Mouse (Mus musculus): Measurements from ENCODE around the gene Dpep1.
"Not testable (repeated sequence)": the region's sequence is repeated elsewhere in the genome, so short reads cannot be mapped to it uniquely, and the experiment has no call there.

The Dpep1 gene

GRCm38 (mm10) chr8:123202288-123202687 is 16.2 kb downstream of the Dpep1 start:
- in situ Hi-C loops (cut with MboI; ENCODE audit: unreplicated experiment in 2 of 2): loop anchor here (5.0 kb wide), 2 partner anchors 295 to 365 kb away; no protein-coding TSS in a partner anchor

DNA sequence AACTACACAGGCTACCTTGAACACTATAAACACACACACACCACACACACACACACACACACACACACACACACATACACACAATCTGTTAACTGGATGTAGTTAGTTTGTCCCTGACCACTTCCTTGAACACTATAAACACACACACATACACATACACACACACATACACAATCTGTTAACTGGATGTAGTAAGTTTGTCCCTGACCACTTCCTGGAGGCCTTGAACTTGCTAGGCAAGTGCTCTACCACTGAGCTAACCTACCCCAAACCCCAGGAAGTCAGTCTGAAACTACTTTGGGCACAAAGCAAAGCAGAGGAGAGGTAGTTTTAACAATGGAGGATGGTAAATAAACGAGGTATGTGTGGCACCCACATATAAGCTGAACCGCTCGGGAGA is 17.5 kb downstream of the Dpep1 start:
- in situ Hi-C loops (cut with MboI; ENCODE audit: unreplicated experiment in 2 of 2): loop anchor here (5.0 kb wide), 2 partner anchors 296 to 366 kb away; no protein-coding TSS in a partner anchor

- in situ Hi-C loops (cut with MboI; ENCODE audit: unreplicated experiment in 2 of 2): loop anchor here (5.0 to 10.0 kb wide), 2 partner anchors 73 to 75 kb away; no protein-coding TSS in a partner anchor
Observed at GRCm38 (mm10) chr8:123211876-123212275, 25.8 kb downstream of the Dpep1 start.

DNA sequence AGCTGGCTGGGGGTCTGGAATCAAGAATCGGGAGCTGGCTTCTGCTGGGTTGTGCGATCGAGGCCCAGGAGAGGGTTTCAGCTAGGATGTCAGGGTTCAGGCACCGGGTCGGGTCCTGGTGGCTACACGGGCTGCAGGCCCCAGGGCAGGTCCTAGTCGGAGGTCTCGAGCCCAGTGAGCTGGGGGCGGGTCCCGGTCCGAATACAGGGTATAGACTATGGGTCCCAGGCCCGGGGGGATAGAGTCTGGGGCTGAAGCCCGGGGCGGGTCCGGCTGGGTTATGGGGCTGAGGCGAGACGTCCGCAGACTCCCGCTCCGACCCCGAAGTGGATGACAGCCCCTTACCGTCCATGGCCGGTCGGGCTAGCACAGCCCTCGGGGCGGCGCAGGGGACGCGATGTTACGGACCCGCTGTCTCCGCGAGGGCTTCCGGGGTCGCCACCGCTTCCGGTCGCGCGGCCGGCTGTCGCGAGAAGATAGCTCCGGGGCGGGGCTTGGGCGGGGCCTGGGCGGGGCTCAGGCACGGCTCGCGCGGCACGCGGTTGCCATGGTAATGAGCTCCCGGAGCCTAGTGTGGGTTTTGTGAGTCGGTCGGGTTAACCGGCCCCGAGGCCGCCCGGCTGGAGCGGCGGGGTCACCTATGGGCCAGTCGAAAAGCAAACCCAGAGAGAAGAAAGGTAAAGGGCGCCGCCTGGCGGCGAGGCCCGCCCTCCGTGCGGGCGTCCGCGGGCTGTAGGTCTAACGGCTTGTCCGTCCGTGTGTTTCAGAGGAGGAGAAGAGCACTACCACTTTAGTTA is 26.5 kb downstream of the Dpep1 start, which contains the start of the genes Chmp1a and Spata33:
Gene Chmp1a (minus strand): TSS at position 443 of the 797 bp plus-strand sequence.
Gene Spata33 (plus strand): TSS at position 512 of the 797 bp plus-strand sequence.
- in situ Hi-C loops (cut with MboI; ENCODE audit: unreplicated experiment in 2 of 2): loop anchor here (5.0 to 10.0 kb wide), 2 partner anchors 72 to 75 kb away; no protein-coding TSS in a partner anchor

DNA sequence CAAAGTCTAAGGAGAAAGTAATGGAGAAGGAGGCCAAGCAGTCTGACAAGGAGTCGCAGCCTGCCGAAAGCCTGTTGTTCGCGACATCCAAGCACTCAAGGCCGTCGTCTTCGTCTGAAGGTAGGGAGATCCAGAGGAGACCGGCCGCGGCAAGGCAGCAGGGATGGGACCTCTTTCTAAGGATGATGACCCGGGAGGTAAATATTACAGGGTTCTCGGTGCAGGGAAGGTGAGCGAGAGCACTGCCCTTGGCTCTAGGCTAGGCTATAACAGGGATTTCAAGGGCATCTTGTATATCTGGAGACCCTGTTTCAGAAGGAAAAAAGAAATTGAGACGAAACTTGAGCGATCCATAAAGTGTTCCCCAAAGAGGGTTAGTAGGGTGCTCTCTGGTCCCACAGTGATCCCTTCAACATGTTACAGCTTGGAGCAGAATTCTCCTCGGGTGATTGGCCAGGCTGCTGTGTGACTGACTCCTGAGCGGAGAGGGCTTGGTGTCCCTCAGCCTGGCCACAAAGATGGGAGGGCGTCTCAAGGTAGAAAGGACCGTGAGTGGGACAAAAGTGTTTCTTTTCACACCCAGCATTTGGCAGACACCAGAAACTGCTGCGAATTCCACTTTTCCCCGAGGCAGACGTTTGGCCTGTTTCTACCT is 27.2 kb downstream of the Dpep1 start:
- in situ Hi-C loops (cut with MboI; ENCODE audit: unreplicated experiment in 2 of 2): loop anchor here (5.0 to 10.0 kb wide), 2 partner anchors 72 to 74 kb away; no protein-coding TSS in a partner anchor

DNA sequence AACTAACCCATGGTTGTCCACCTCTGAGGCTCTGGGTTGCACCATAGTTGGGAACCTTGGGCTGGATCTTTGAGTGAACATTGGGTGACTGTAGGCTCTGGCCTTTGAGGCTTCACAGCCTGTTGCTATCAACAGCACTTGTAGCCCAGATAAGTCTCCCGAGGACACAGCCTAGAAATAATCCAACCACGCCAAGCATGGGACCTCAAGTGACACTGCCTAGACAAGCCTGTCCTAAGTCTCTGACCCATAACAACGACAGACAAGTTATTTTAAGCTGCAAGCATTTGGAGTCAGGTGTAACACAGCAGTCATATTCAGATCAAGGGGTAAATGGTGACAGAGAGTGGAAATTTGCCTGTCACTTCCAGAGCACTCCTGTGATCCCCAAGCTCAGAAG is 29.4 kb downstream of the Dpep1 start:
- in situ Hi-C loops (cut with MboI; ENCODE audit: unreplicated experiment in 2 of 2): loop anchor here in 1 of 2 experiments (10.0 kb wide), 1 partner anchor 69 kb away; no protein-coding TSS in a partner anchor

DNA sequence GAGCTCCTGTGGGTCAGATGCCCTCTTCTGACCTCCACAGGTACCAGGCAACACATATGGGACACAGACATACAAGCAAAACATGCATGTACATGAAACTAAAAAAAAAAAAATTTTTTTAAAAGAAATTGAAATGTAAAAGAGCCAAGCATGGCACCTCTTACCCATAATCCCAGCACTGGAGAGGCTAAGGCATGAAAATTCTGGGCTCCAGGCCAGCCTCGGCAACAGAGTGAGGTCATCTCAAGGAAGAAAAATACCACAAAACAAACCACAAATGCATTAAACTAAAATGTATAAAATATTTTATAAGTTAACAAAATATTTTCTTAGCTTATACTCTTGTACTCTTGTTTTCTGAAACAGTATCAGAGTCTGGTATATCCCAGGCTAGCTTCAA is 34.9 kb downstream of the Dpep1 start:
- in situ Hi-C loops (cut with MboI; ENCODE audit: unreplicated experiment in 2 of 2): loop anchor here in 1 of 2 experiments (10.0 kb wide), 1 partner anchor 846 kb away; the partner anchor contains the start of gene Zc3h18

DNA sequence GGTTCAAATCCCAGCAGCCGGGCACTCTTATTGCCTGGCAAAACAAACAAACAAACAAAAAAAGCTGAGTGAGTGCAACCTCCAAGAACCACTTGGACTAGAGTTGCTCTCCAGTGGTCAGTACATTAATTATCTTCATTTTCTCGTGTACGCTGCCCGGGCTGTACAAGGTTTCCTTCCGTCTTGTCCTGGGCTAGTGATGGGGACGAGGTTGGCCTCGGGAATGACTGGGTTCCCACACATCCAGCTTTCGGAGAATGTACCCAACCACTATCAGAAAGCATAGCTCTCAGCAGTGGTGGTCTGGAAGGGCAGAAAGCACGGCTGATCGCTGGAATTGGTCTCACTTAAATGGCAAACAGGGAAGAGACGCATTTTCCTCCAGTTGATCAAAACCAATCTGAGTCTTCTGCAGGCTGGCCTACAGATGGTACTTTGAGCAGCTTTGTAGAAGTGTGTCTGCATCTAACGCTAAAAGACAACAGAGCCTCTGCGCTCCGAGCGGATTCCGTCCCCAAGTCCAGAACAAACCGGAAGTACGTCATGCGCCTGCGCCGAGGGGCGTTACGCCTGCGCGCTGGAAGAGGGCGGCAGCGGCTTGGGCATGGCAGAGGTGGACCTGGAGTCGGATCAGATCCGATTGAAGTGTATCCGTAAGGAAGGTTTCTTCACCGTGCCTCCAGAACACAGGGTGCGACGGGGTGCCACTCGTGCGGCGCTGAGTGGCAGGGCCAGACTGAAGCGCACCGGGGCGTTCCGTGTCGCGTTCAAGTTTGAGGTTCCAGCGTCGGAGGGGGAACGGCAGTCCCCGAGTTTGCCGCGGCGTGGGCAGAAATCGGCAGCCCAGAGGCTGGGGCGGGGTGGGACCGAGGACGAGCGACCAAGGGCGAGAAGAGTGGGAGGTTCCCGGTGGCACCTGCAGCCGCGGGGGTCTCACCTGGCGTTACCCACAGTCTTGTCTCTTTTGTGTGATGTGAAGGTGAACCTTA is 38.5 kb downstream of the Dpep1 start, which contains the start of gene Cdk10:
Gene Cdk10 (plus strand): TSS at position 565 of the 989 bp plus-strand sequence.
- in situ Hi-C loops (cut with MboI; ENCODE audit: unreplicated experiment in 2 of 2): loop anchor here in 1 of 2 experiments (10.0 kb wide), 1 partner anchor 850 kb away; the partner anchor contains the start of gene Zc3h18

- in situ Hi-C loops (cut with MboI; ENCODE audit: unreplicated experiment in 2 of 2): loop anchor here in 1 of 2 experiments (10.0 kb wide), 1 partner anchor 854 kb away; the partner anchor contains the start of gene Zc3h18
Observed at GRCm38 (mm10) chr8:123228416-123228815, 42.4 kb downstream of the Dpep1 start.

DNA sequence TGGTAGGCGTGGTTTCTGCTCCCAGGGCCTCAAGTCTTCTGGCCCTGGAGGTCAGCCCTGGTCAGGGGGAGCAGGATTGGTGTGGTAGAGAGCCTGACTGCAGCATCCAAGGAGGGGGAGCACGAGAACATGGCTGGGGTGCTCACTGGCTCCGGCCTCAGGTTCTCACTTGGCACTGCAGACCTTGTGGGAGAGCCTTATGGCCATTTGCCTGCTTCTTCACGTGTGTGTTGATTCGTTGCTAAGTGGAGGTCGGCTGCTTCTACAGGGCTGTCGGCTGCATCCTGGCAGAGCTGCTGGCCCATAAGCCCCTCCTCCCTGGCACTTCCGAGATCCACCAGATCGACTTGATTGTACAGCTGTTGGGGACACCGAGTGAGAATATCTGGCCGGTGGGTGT is 44.3 kb downstream of the Dpep1 start:
- in situ Hi-C loops (cut with MboI; ENCODE audit: unreplicated experiment in 2 of 2): not testable (repeated sequence)

GRCm38 (mm10) chr8:123231742-123232141 is 45.7 kb downstream of the Dpep1 start:
- in situ Hi-C loops (cut with MboI; ENCODE audit: unreplicated experiment in 2 of 2): no loop called here

GRCm38 (mm10) chr8:123232553-123232952 is 46.5 kb downstream of the Dpep1 start:
- in situ Hi-C loops (cut with MboI; ENCODE audit: unreplicated experiment in 2 of 2): no loop called here

GRCm38 (mm10) chr8:123233300-123233699 is 47.3 kb downstream of the Dpep1 start:
- in situ Hi-C loops (cut with MboI; ENCODE audit: unreplicated experiment in 2 of 2): no loop called here

DNA sequence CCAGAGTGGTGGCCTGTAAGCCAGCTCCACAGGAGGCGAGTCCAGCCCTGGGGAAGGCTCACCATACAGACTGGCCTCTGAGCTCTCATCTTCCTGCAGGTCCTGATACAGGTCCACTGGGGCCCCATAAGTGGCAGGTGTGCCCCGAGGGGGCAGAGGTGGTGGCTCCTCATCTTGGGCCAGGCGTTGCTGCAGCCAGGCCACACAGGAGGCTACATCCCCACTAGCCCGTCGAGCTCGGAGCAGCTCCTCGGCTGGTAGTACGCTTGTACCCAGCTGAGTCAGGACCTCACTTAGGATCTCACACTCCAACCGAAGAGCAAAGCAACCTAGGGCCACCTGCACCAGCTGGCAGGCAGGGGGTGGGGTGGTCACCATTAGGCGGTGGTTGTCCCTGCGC is 47.7 kb downstream of the Dpep1 start:
- in situ Hi-C loops (cut with MboI; ENCODE audit: unreplicated experiment in 2 of 2): no loop called here

GRCm38 (mm10) chr8:123234918-123235519 is 49.0 kb downstream of the Dpep1 start:
- in situ Hi-C loops (cut with MboI; ENCODE audit: unreplicated experiment in 2 of 2): no loop called here

DNA sequence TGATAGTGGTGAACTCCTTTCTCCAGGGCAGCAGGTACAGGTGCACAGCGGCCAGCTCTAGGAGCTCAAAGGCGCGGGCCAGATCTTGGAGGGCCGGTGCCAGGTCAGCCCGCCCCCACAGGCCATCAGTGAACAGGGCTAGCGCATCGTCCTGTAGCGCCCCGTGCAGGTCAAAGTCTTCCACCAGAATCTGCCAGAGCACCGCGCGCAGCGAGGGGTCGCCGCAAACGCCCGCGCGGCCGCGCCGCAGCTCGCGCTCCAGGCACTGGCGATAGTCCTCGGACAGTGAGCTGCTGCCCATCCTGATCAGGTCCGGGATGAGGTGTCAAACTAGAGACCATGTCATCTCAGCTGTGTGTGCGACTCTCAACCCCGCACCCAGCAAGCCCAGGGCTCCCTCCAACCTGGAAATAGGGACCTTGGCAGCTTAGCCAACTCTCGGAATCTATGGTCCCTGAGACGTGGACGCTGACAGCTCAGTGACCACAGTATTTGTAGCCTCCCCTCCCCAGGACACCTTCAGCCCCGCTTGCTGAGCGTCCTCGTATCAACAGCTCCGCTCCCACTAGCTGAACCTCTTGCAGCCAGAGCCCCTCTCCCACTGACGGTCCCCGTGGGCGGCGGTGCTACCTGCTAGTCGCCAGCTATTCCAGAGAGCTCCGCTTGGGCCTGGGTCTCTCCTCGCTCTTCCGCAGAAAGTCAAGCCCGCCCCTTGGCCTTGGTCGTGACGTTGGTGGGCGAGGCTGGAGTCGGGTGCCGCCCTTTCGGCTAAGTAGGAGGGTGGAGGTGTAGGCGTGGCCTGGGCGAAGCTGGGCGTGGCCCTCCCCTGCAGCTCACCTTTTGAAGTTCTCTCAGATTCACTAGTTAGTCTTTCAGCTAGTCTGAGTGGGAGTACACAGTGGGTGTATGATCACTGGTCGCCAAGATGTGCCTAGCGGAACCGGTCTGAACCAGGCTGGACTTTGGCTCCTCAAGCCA is 49.8 kb downstream of the Dpep1 start, which contains the start of gene Spata2l:
Gene Spata2l (minus strand): TSS at position 714 of the 978 bp plus-strand sequence.
- in situ Hi-C loops (cut with MboI; ENCODE audit: unreplicated experiment in 2 of 2): no loop called here

DNA sequence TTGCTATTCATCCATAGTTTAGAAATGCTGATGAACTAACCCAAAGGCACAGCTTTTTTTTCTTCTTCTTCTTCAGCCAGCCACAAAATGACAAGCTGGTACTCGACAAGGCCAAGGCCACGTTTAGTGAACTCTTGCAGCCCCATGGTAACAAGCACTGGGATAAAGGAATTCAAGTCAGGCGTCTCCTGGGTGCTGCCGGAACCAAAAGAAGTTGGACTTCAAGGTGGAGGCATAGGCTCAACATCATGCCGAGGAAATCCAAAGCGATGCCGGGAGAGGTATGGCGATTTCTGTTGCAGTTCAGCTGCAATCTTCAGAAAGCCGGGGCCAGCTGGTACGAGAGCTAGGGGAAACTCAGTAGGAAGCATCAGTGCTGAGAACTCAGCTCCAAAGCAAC is 53.4 kb downstream of the Dpep1 start:
- in situ Hi-C loops (cut with MboI; ENCODE audit: unreplicated experiment in 2 of 2): no loop called here
